Mouse (Mus musculus): ENCODE data around the gene Clmn. TPM values are rescaled to one million over a fixed set of nuclear protein-coding genes. Genes with fewer than 3 reads are reported as not detected.

Gene Clmn
- polyA plus RNA-seq, 1 experiment = not detected

GRCm38 (mm10) chr12:104859140-104859539 is 5.7 kb downstream of the Clmn start:
- Histone ChIP-seq H3K4me1 (ENCODE audit: control insufficient read depth, insufficient read depth, low read length) (no peaks in the 10 kb centered on the region), H3K27ac (ENCODE audit: insufficient read depth, low read depth, low read length) (no peak overlapping the region), H3K4me3 (ENCODE audit: insufficient read depth, low read length) (no peak overlapping the region)
- TF ChIP-seq CTCF (IDR thresholded peaks at IDR 0.05; ENCODE audit: low read depth, low read length) (no peak), POLR2A (IDR thresholded peaks at IDR 0.05; ENCODE audit: borderline replicate concordance, low read depth, low read length) (no peak)

- H3K4me1 ChIP-seq (ENCODE audit: control insufficient read depth, insufficient read depth, low read length) = no peaks in the 10 kb centered on the region
- no peak overlapping the region for H3K27ac ChIP-seq (ENCODE audit: insufficient read depth, low read depth, low read length)
- no peak for TF ChIP-seq POLR2A (IDR thresholded peaks at IDR 0.05; ENCODE audit: borderline replicate concordance, low read depth, low read length)
- TF ChIP-seq CTCF (IDR thresholded peaks at IDR 0.05; ENCODE audit: low read depth, low read length) = no peak
- no peak overlapping the region for H3K4me3 ChIP-seq (ENCODE audit: insufficient read depth, low read length)
Measured at GRCm38 (mm10) chr12:104858732-104859131, 6.1 kb downstream of the Clmn start.

- Histone ChIP-seq H3K4me1 (ENCODE audit: control insufficient read depth, insufficient read depth, low read length) (no peaks in the 10 kb centered on the region), H3K4me3 (ENCODE audit: insufficient read depth, low read length) (no peak overlapping the region), H3K27ac (ENCODE audit: insufficient read depth, low read depth, low read length) (no peak overlapping the region)
- no peak for TF ChIP-seq POLR2A (IDR thresholded peaks at IDR 0.05; ENCODE audit: borderline replicate concordance, low read depth, low read length)
- no peak for TF ChIP-seq CTCF (IDR thresholded peaks at IDR 0.05; ENCODE audit: low read depth, low read length)
Measured at GRCm38 (mm10) chr12:104857614-104858013, 7.3 kb downstream of the Clmn start.

- Histone ChIP-seq H3K4me3 (ENCODE audit: insufficient read depth, low read length) (no peak overlapping the region), H3K27ac (ENCODE audit: insufficient read depth, low read depth, low read length) (no peak overlapping the region), H3K4me1 (ENCODE audit: control insufficient read depth, insufficient read depth, low read length) (no peaks in the 10 kb centered on the region)
- TF ChIP-seq POLR2A (IDR thresholded peaks at IDR 0.05; ENCODE audit: borderline replicate concordance, low read depth, low read length) (no peak), CTCF (IDR thresholded peaks at IDR 0.05; ENCODE audit: low read depth, low read length) (no peak)
Measured at GRCm38 (mm10) chr12:104856540-104856939, 8.3 kb downstream of the Clmn start.

DNA sequence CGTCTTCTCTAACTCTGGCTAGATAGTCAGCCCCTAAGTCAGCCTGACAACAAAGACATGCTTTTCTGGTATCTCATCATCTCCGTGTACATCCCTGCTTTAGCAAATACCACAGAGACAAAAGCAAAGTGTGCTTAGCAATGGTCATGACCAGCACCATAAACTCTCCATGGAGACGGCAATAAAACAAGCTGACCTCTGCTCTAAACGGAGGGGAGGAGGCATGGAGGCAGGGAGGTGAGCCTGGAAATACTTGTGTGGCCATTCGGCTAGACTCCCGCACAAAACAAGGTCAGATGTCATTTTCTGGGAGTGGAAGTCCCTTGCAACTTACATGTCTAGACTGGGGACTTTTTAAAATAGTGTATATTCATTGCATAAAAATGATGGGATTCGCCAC is 9.3 kb downstream of the Clmn start:
- Histone ChIP-seq H3K4me1 (ENCODE audit: control insufficient read depth, insufficient read depth, low read length) (no peaks in the 10 kb centered on the region), H3K27ac (ENCODE audit: insufficient read depth, low read depth, low read length) (no peak overlapping the region), H3K4me3 (ENCODE audit: insufficient read depth, low read length) (no peak overlapping the region)
- TF ChIP-seq POLR2A (IDR thresholded peaks at IDR 0.05; ENCODE audit: borderline replicate concordance, low read depth, low read length) (no peak), CTCF (IDR thresholded peaks at IDR 0.05; ENCODE audit: low read depth, low read length) (no peak)

GRCm38 (mm10) chr12:104854826-104855225 is 10.1 kb downstream of the Clmn start:
- Histone ChIP-seq H3K4me3 (ENCODE audit: insufficient read depth, low read length) (no peak overlapping the region), H3K4me1 (ENCODE audit: control insufficient read depth, insufficient read depth, low read length) (no peaks in the 10 kb centered on the region), H3K27ac (ENCODE audit: insufficient read depth, low read depth, low read length) (no peak overlapping the region)
- no peak for TF ChIP-seq POLR2A (IDR thresholded peaks at IDR 0.05; ENCODE audit: borderline replicate concordance, low read depth, low read length)
- TF ChIP-seq CTCF (IDR thresholded peaks at IDR 0.05; ENCODE audit: low read depth, low read length) = no peak

GRCm38 (mm10) chr12:104853374-104853773 is 11.5 kb downstream of the Clmn start:
- H3K27ac ChIP-seq (ENCODE audit: insufficient read depth, low read depth, low read length) = no peak overlapping the region
- TF ChIP-seq CTCF (IDR thresholded peaks at IDR 0.05; ENCODE audit: low read depth, low read length) (no peak), POLR2A (IDR thresholded peaks at IDR 0.05; ENCODE audit: borderline replicate concordance, low read depth, low read length) (no peak)
- H3K4me3 ChIP-seq (ENCODE audit: insufficient read depth, low read length) = no peak overlapping the region
- no peaks in the 10 kb centered on the region for H3K4me1 ChIP-seq (ENCODE audit: control insufficient read depth, insufficient read depth, low read length)

DNA sequence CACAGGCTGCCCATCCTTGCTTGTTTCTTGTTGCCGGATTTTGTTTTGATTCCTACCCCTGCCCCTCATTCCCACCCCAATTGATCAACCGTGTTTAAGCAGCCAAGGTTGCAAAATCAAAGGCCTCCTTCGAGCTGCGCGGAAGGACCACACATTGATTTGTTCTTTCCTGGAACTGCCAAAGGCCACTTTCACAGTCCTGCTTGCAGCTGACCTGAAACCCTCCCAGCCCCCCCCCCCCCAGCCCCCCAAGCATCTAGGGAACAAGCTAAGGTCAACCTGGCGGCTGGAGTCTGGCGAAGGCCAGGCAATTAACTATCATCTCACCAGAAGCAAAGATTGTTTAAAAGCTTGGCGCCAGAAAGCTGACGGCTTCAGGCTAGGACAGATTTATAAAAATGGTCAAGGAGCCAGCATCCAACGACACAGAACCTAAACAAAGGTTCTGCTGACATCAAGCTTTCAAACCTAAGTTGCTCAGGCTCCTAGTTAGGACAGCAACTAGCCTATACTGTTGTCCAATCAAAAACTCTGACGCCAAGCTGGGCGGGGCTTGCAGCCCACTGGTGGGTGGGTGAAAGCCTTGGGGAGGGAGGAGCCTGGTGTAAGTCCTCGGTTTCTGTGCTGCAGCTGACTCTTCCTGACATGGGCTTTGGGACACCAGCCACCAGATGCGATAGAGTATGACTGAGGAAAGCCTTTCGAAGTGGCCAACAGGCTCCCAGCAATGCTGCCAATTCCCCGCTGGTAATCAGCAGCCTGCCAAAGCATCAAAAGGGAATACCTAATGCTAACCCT is 13.0 kb downstream of the Clmn start:
- no peak overlapping the region for H3K4me3 ChIP-seq (ENCODE audit: insufficient read depth, low read length)
- TF ChIP-seq POLR2A (IDR thresholded peaks at IDR 0.05; ENCODE audit: borderline replicate concordance, low read depth, low read length) = no peak
- TF ChIP-seq CTCF (IDR thresholded peaks at IDR 0.05; ENCODE audit: low read depth, low read length) = no peak
- no peak overlapping the region for H3K27ac ChIP-seq (ENCODE audit: insufficient read depth, low read depth, low read length)
- no peaks in the 10 kb centered on the region for H3K4me1 ChIP-seq (ENCODE audit: control insufficient read depth, insufficient read depth, low read length)

GRCm38 (mm10) chr12:104850119-104850518 is 14.8 kb downstream of the Clmn start:
- H3K4me3 ChIP-seq (ENCODE audit: insufficient read depth, low read length) = no peak overlapping the region
- H3K27ac ChIP-seq (ENCODE audit: insufficient read depth, low read depth, low read length) = no peak overlapping the region
- no peaks in the 10 kb centered on the region for H3K4me1 ChIP-seq (ENCODE audit: control insufficient read depth, insufficient read depth, low read length)
- TF ChIP-seq CTCF (IDR thresholded peaks at IDR 0.05; ENCODE audit: low read depth, low read length) = no peak
- TF ChIP-seq POLR2A (IDR thresholded peaks at IDR 0.05; ENCODE audit: borderline replicate concordance, low read depth, low read length) = no peak

- Histone ChIP-seq H3K4me3 (ENCODE audit: insufficient read depth, low read length) (no peak overlapping the region), H3K4me1 (ENCODE audit: control insufficient read depth, insufficient read depth, low read length) (no peaks in the 10 kb centered on the region), H3K27ac (ENCODE audit: insufficient read depth, low read depth, low read length) (no peak overlapping the region)
- TF ChIP-seq CTCF (IDR thresholded peaks at IDR 0.05; ENCODE audit: low read depth, low read length) (no peak), POLR2A (IDR thresholded peaks at IDR 0.05; ENCODE audit: borderline replicate concordance, low read depth, low read length) (no peak)
Measured at GRCm38 (mm10) chr12:104848667-104849066, 16.2 kb downstream of the Clmn start.
